Mouse (Mus musculus) lung, embryonic 16.5 days (tissue): ENCODE results near the gene Tmem30c. TPM values are rescaled to one million over a fixed set of nuclear protein-coding genes. Genes with fewer than 3 reads are reported as not detected.
"Not testable (repeated sequence)": the region's sequence is repeated elsewhere in the genome, so short reads cannot be mapped to it uniquely, and the experiment has no call there.

Source experiments
- ATAC-seq: fragments of 200-750 bp; cut with Nextera tagmentation; 2 replicates; pipeline ENCODE4 v1.8.0; 2017; ENCODE audit warnings: low read depth, mild to moderate bottlenecking, moderate library complexity
- H3K27ac ChIP-seq: fragments of 300-500 bp; sonication (generic); 2 replicates; pipeline ENCODE4 v1.5.1; 2014; ENCODE audit warnings: mild to moderate bottlenecking, control low read depth, low read length
- H3K27me3 ChIP-seq: fragments of 300-500 bp; sonication (generic); 2 replicates; pipeline ENCODE4 v1.6.1; 2014; ENCODE audit warnings: low read depth, low read length, mixed read lengths; ENCODE audit not compliant: control insufficient read depth, insufficient read depth
- H3K36me3 ChIP-seq: fragments of 300-500 bp; sonication (generic); 2 replicates; pipeline ENCODE4 v1.6.1; 2014; ENCODE audit warnings: low read length; ENCODE audit not compliant: control insufficient read depth, insufficient read depth
- H3K4me1 ChIP-seq: fragments of 300-500 bp; sonication (generic); replicated peaks from 2 replicates; pipeline ENCODE4 v1.6.1; 2014; ENCODE audit warnings: low read length, mixed read lengths; ENCODE audit not compliant: control insufficient read depth, insufficient read depth
- H3K4me2 ChIP-seq: fragments of 300-500 bp; sonication (generic); 2 replicates; pipeline ENCODE4 v1.6.1; 2014; ENCODE audit warnings: low read depth, low read length, control low read depth
- H3K4me3 ChIP-seq: fragments of 300-500 bp; sonication (generic); 2 replicates; pipeline ENCODE4 v1.5.1; 2014; ENCODE audit warnings: mild to moderate bottlenecking, low read length, control low read depth
- H3K9ac ChIP-seq: fragments of 300-500 bp; sonication (generic); 2 replicates; pipeline ENCODE4 v1.6.1; 2014; ENCODE audit warnings: low read length, control low read depth
- H3K9me3 ChIP-seq: fragments of 300-500 bp; sonication (generic); 2 replicates; pipeline ENCODE4 v1.6.1; 2016; ENCODE audit warnings: low read length; ENCODE audit not compliant: control insufficient read depth
- WGBS: fragments of 180-500 bp; shearing (Covaris S2); extraction: QIAGEN DNeasy Blood & Tissue Kit; methylation state at CpG from one replicate; pipeline ENCODE4 v1.1.7; 2014; 5-methylcytosine and 5-hydroxymethylcytosine counted together
- polyA plus RNA-seq: library from polyadenylated mRNA; unstranded; fragments of >200 nt; fragmentation: Nextera tagmentation; extraction: Ambion mirVana; gene quantifications from 2 replicates; pipeline ENCODE4 v1.2.1, GENCODE M21; 2015

Gene Tmem30c
- polyA plus RNA-seq, 1 experiment from 2014 or later: 0.13 TPM

- H3K4me2 ChIP-seq: no peak overlapping the region
- no peaks in the 10 kb centered on the region for H3K27me3 ChIP-seq
- no peak for ATAC-seq
- H3K4me3 ChIP-seq: no peak overlapping the region
- peaks cover 3% of the 10 kb centered on the region; the same call in 1 of the 2 replicates for H3K9me3 ChIP-seq
- no peaks in the 10 kb centered on the region for H3K36me3 ChIP-seq
- H3K9ac ChIP-seq: no peak overlapping the region
- no peak overlapping the region for H3K27ac ChIP-seq
- WGBS: 71% methylated on average over 3 of the region's 3 CpGs
- peaks cover 3% of the 10 kb centered on the region; the same call in 1 of the 2 replicates for H3K4me1 ChIP-seq
Observed at GRCm38 (mm10) chr16:57246596-57246995, 46.1 kb downstream of the Tmem30c start.

GRCm38 (mm10) chr16:57243858-57244248 is 48.8 kb downstream of the Tmem30c start:
- 7% methylated on average over 6 of the region's 6 CpGs for WGBS
- Histone ChIP-seq H3K9ac (no peak overlapping the region), H3K27me3 (no peaks in the 10 kb centered on the region), H3K27ac (no peak overlapping the region), H3K4me2 (peak overlapping the region; percentile 21; the same call in 1 of the 2 replicates), H3K4me3 (no peak overlapping the region), H3K36me3 (no peaks in the 10 kb centered on the region), H3K9me3 (no peaks in the 10 kb centered on the region), H3K4me1 (no peaks in the 10 kb centered on the region)
- peak; percentile 71 for ATAC-seq

GRCm38 (mm10) chr16:57243205-57243857 is 49.3 kb downstream of the Tmem30c start:
- ATAC-seq: peak; percentile 66
- 47% methylated on average over 10 of the region's 10 CpGs for WGBS
- no peak overlapping the region for H3K9ac ChIP-seq
- no peaks in the 10 kb centered on the region for H3K36me3 ChIP-seq
- H3K4me3 ChIP-seq: no peak overlapping the region
- no peaks in the 10 kb centered on the region for H3K27me3 ChIP-seq
- H3K4me1 ChIP-seq: no peaks in the 10 kb centered on the region
- peak overlapping the region; percentile 21; the same call in 1 of the 2 replicates for H3K4me2 ChIP-seq
- no peak overlapping the region for H3K27ac ChIP-seq
- H3K9me3 ChIP-seq: no peaks in the 10 kb centered on the region

GRCm38 (mm10) chr16:57242857-57243204 is 49.8 kb downstream of the Tmem30c start:
- Histone ChIP-seq H3K4me2 (no peak overlapping the region), H3K27ac (no peak overlapping the region), H3K4me3 (no peak overlapping the region), H3K27me3 (no peaks in the 10 kb centered on the region), H3K9ac (no peak overlapping the region), H3K4me1 (no peaks in the 10 kb centered on the region), H3K36me3 (no peaks in the 10 kb centered on the region), H3K9me3 (no peaks in the 10 kb centered on the region)
- ATAC-seq: no peak
- WGBS: 81% methylated on average over 5 of the region's 5 CpGs

- Histone ChIP-seq H3K4me1 (no peaks in the 10 kb centered on the region), H3K36me3 (no peaks in the 10 kb centered on the region), H3K27me3 (no peaks in the 10 kb centered on the region), H3K9ac (no peak overlapping the region), H3K27ac (no peak overlapping the region), H3K4me2 (no peak overlapping the region), H3K9me3 (no peaks in the 10 kb centered on the region), H3K4me3 (no peak overlapping the region)
- 40% methylated on average over 7 of the region's 7 CpGs for WGBS
- no peak for ATAC-seq
Observed at GRCm38 (mm10) chr16:57235871-57236510, 56.7 kb downstream of the Tmem30c start.

- H3K4me3 ChIP-seq: peak overlapping the region; percentile 96
- WGBS: 69% methylated on average over 4 of the region's 5 CpGs
Observed at GRCm38 (mm10) chr16:57231937-57232310, 60.7 kb downstream of the Tmem30c start.

GRCm38 (mm10) chr16:57231089-57231936 is 61.4 kb downstream of the Tmem30c start, which contains the start of gene Tbc1d23:
Gene Tbc1d23, minus strand, starts transcription at chr16:57231504.
- no peaks in the 10 kb centered on the region for H3K27me3 ChIP-seq
- H3K4me2 ChIP-seq: peak within 1 kb of the TSS; percentile 72
- no peaks in the 10 kb centered on the region for H3K36me3 ChIP-seq
- H3K4me3 ChIP-seq: peak within 1 kb of the TSS; percentile 96
- WGBS: under 1% methylated on average over 42 of the region's 42 CpGs
- no peaks in the 10 kb centered on the region for H3K9me3 ChIP-seq
- H3K9ac ChIP-seq: peak within 1 kb of the TSS; percentile 91
- peaks cover 10% of the 10 kb centered on the region for H3K4me1 ChIP-seq
- peak within 1 kb of the TSS; percentile 65 for H3K27ac ChIP-seq
- peak; percentile 99 for ATAC-seq

More at GRCm38 (mm10) chr16:57231937-57232310, 60.7 kb downstream of the Tmem30c start:
- ATAC-seq, H3K27ac ChIP-seq, H3K9ac ChIP-seq, H3K36me3 ChIP-seq, H3K9me3 ChIP-seq, H3K27me3 ChIP-seq, H3K4me1 ChIP-seq: not testable (repeated sequence)
- H3K4me2 ChIP-seq: peak overlapping the region; percentile 72

- WGBS: 58% methylated on average over 5 of the region's 5 CpGs
- H3K4me2 ChIP-seq: no peak overlapping the region
- H3K27ac ChIP-seq: no peak overlapping the region
- no peaks in the 10 kb centered on the region; the same call in 1 of the 2 replicates for H3K36me3 ChIP-seq
- no peaks in the 10 kb centered on the region for H3K9me3 ChIP-seq
- peaks cover 10% of the 10 kb centered on the region for H3K4me1 ChIP-seq
- no peak overlapping the region for H3K9ac ChIP-seq
- H3K4me3 ChIP-seq: no peak overlapping the region
- ATAC-seq: no peak
- no peaks in the 10 kb centered on the region for H3K27me3 ChIP-seq
Observed at GRCm38 (mm10) chr16:57226444-57226843, 66.2 kb downstream of the Tmem30c start.

GRCm38 (mm10) chr16:57220361-57220760 is 72.3 kb downstream of the Tmem30c start:
- Histone ChIP-seq H3K4me2 (no peak overlapping the region), H3K27me3 (no peaks in the 10 kb centered on the region), H3K4me3 (no peak overlapping the region), H3K9me3 (no peaks in the 10 kb centered on the region), H3K27ac (no peak overlapping the region), H3K9ac (no peak overlapping the region), H3K36me3 (peaks cover 7% of the 10 kb centered on the region), H3K4me1 (no peaks in the 10 kb centered on the region)
- WGBS: 87% methylated on average over 6 of the region's 6 CpGs
- ATAC-seq: no peak
